ENCODE assay signal across 24 mouse cellular contexts in genomic region chr9:46783597-46784354, GRCm38 (mm10).
A peak's percentile ranks its signal among the peaks of the same experiment; 100 is the strongest.
DNase-seq lines count a peak whose midpoint lies in the region; ATAC-seq and TF ChIP-seq lines count a peak whose summit lies in the region.
"Had no signal": no experiment of that assay in that cellular context is flagged by ENCODE, and none has a peak within 500 bp of the region (broad histone marks: within the 10 kb centered on the region; RNA-seq: fewer than 3 reads in every experiment).

No protein-coding gene starts in this region.

- no peak for TF ChIP-seq CTCF in brain, embryonic 14.5 days (IDR thresholded peaks at IDR 0.05; ENCODE audit: borderline replicate concordance, extremely low read depth, insufficient read depth, insufficient read length)
- TF ChIP-seq CTCF in forebrain, postnatal 0 days (IDR thresholded peaks at IDR 0.05; ENCODE audit: low read depth), result no peak

- no peak overlapping the region for H3K9ac ChIP-seq in hindbrain, embryonic 15.5 days
- no peak overlapping the region for H3K9ac ChIP-seq in hindbrain, embryonic 13.5 days
- H3K9ac ChIP-seq in neural tube, embryonic 15.5 days (replicated peaks), result no peak overlapping the region
- no peak overlapping the region for H3K9ac ChIP-seq in forebrain, postnatal 0 days
- H3K9ac ChIP-seq: embryonic facial prominence, embryonic 15.5 days; liver, embryonic 12.5 days; liver, postnatal 0 days; midbrain, embryonic 12.5 days; stomach, embryonic 15.5 days had no signal

- peaks cover 16% of the 10 kb centered on the region for H3K4me1 ChIP-seq in hindbrain, embryonic 15.5 days (replicated peaks)
- H3K4me1 ChIP-seq in hindbrain, embryonic 13.5 days (replicated peaks), result peaks cover 27% of the 10 kb centered on the region
- H3K4me1 ChIP-seq in neural tube, embryonic 15.5 days, result peaks cover 25% of the 10 kb centered on the region
- peaks cover 6% of the 10 kb centered on the region; the same call in 1 of the 2 replicates for H3K4me1 ChIP-seq in forebrain, postnatal 0 days (ENCODE audit: insufficient read depth)
- H3K4me1 ChIP-seq: embryonic facial prominence, embryonic 10.5 days; embryonic facial prominence, embryonic 15.5 days; liver, embryonic 12.5 days; stomach, embryonic 15.5 days had no signal

- peak overlapping the region; percentile 8; the same call in 1 of the 2 replicates for H3K4me2 ChIP-seq in hindbrain, embryonic 15.5 days
- no peak overlapping the region for H3K4me2 ChIP-seq in hindbrain, embryonic 13.5 days
- H3K4me2 ChIP-seq in neural tube, embryonic 15.5 days, result no peak overlapping the region
- H3K4me2 ChIP-seq in forebrain, postnatal 0 days (ENCODE audit: low read depth), result peak overlapping the region; percentile 23; the same call in 1 of the 2 replicates
- H3K4me2 ChIP-seq: embryonic facial prominence, embryonic 15.5 days; heart, embryonic 11.5 days; liver, embryonic 12.5 days; midbrain, embryonic 12.5 days; stomach, embryonic 15.5 days had no signal

- no peak for TF ChIP-seq POLR2A in brain, embryonic 14.5 days (IDR thresholded peaks at IDR 0.05; ENCODE audit: borderline replicate concordance, extremely low read depth, insufficient read depth, insufficient read length, poor library complexity, severe bottlenecking)

- WGBS in hindbrain, embryonic 15.5 days, result 64% methylated on average over 12 of the region's 12 CpGs
- 75% methylated on average over 12 of the region's 12 CpGs for WGBS in hindbrain, embryonic 13.5 days
- 61% methylated on average over 12 of the region's 12 CpGs for WGBS in neural tube, embryonic 15.5 days
- WGBS in forebrain, postnatal 0 days, result 24% methylated on average over 12 of the region's 12 CpGs

- no peaks in the 10 kb centered on the region for H3K27me3 ChIP-seq in hindbrain, embryonic 15.5 days
- peaks cover 3% of the 10 kb centered on the region; the same call in 1 of the 2 replicates for H3K27me3 ChIP-seq in hindbrain, embryonic 13.5 days
- H3K27me3 ChIP-seq in neural tube, embryonic 15.5 days (replicated peaks), result no peaks in the 10 kb centered on the region
- H3K27me3 ChIP-seq in forebrain, postnatal 0 days (ENCODE audit: insufficient read depth, low read length), result no peaks in the 10 kb centered on the region
- H3K27me3 ChIP-seq: embryonic facial prominence, embryonic 15.5 days; liver, embryonic 12.5 days; midbrain, embryonic 12.5 days; stomach, embryonic 15.5 days had no signal

- H3K36me3 ChIP-seq in hindbrain, embryonic 15.5 days, result no peaks in the 10 kb centered on the region
- H3K36me3 ChIP-seq in hindbrain, embryonic 13.5 days, result no peaks in the 10 kb centered on the region
- no peaks in the 10 kb centered on the region for H3K36me3 ChIP-seq in neural tube, embryonic 15.5 days
- H3K36me3 ChIP-seq in forebrain, postnatal 0 days (ENCODE audit: insufficient read depth), result no peaks in the 10 kb centered on the region
- H3K36me3 ChIP-seq: embryonic facial prominence, embryonic 10.5 days; embryonic facial prominence, embryonic 15.5 days; liver, embryonic 12.5 days; midbrain, embryonic 12.5 days; stomach, embryonic 15.5 days had no signal

- no peaks in the 10 kb centered on the region for H3K9me3 ChIP-seq in hindbrain, embryonic 15.5 days
- no peaks in the 10 kb centered on the region for H3K9me3 ChIP-seq in hindbrain, embryonic 13.5 days
- H3K9me3 ChIP-seq in neural tube, embryonic 15.5 days (replicated peaks), result no peaks in the 10 kb centered on the region
- no peaks in the 10 kb centered on the region for H3K9me3 ChIP-seq in forebrain, postnatal 0 days (ENCODE audit: low read length)
- H3K9me3 ChIP-seq: embryonic facial prominence, embryonic 10.5 days; embryonic facial prominence, embryonic 15.5 days; liver, embryonic 12.5 days; midbrain, embryonic 12.5 days; stomach, embryonic 15.5 days had no signal

- no peak for ATAC-seq in hindbrain, embryonic 15.5 days (ENCODE audit: low FRiP score, low read depth)
- no peak for ATAC-seq in hindbrain, embryonic 13.5 days (ENCODE audit: low FRiP score)
- no peak for ATAC-seq in neural tube, embryonic 15.5 days (ENCODE audit: low FRiP score)
- ATAC-seq in forebrain, postnatal 0 days, result no peak
- ATAC-seq: activated CD4-positive, CD25-positive, alpha-beta regulatory T cell, adult 4 months; intestine, postnatal 0 days; liver, embryonic 12.5 days; liver, postnatal 0 days had no signal

- no peak for DNase-seq in neural tube, embryonic 10.5 days (ENCODE audit: extremely low spot score, low spot score)
- DNase-seq in brain, embryonic 14.5 days (ENCODE audit: low read depth), result peak; percentile 86
- DNase-seq in forebrain, postnatal 0 days, result peak; percentile 43
- DNase-seq: adrenal gland, adult 2 months; B cell, adult 2 months; cerebellum, adult 8-10 months; gastrocnemius, postnatal 25 days; heart, adult 18-20 months; kidney, adult 9 months; kidney, postnatal 10 days; left cerebral cortex, postnatal 4 days; liver, postnatal 0 days; lung, postnatal 36 days had no signal

- no peak overlapping the region for H3K27ac ChIP-seq in hindbrain, embryonic 15.5 days (replicated peaks)
- no peak overlapping the region for H3K27ac ChIP-seq in hindbrain, embryonic 13.5 days
- 0 out of 2 replicates have a peak overlapping the region, but pooled peaks have one; percentile 37 for H3K27ac ChIP-seq in neural tube, embryonic 15.5 days (replicated peaks)
- H3K27ac ChIP-seq in forebrain, postnatal 0 days (ENCODE audit: low read depth, low read length), result peak overlapping the region; percentile 54
- H3K27ac ChIP-seq: embryonic facial prominence, embryonic 10.5 days; embryonic facial prominence, embryonic 15.5 days; liver, embryonic 12.5 days; midbrain, embryonic 12.5 days had no signal

- H3K4me3 ChIP-seq in hindbrain, embryonic 15.5 days, result no peak overlapping the region
- H3K4me3 ChIP-seq in hindbrain, embryonic 13.5 days, result no peak overlapping the region
- H3K4me3 ChIP-seq in neural tube, embryonic 15.5 days (replicated peaks), result no peak overlapping the region
- H3K4me3 ChIP-seq in forebrain, postnatal 0 days (ENCODE audit: low read depth, low read length), result no peak overlapping the region
- H3K4me3 ChIP-seq: embryonic facial prominence, embryonic 10.5 days; embryonic facial prominence, embryonic 15.5 days; liver, embryonic 12.5 days; midbrain, embryonic 12.5 days; stomach, embryonic 15.5 days had no signal

Comparison
In these comparisons a context has a peak if more than half of its experiments do, and no peak if none do; other contexts are left out.
1. H3K4me2 ChIP-seq: peak in hindbrain, embryonic 15.5 days (single experiment) and forebrain, postnatal 0 days (single experiment); none in hindbrain, embryonic 13.5 days (single experiment) and neural tube, embryonic 15.5 days (single experiment).
2. H3K27ac ChIP-seq: peak in neural tube, embryonic 15.5 days (single experiment) and forebrain, postnatal 0 days (single experiment); none in hindbrain, embryonic 15.5 days (single experiment) and hindbrain, embryonic 13.5 days (single experiment).